Mouse (Mus musculus) stomach, postnatal 0 days (tissue): ENCODE results near the gene Fgfr2.

Experiments used
- CTCF ChIP-seq: IDR thresholded peaks from 2 replicates; pipeline ENCODE4 v1.5.1; 2016; ENCODE audit warnings: antibody characterized with exemption, low read depth, mild to moderate bottlenecking, moderate library complexity
- EP300 ChIP-seq: optimal IDR thresholded peaks from 2 replicates; pipeline ENCODE3; 2016; ENCODE audit warnings: antibody characterized with exemption

DNA sequence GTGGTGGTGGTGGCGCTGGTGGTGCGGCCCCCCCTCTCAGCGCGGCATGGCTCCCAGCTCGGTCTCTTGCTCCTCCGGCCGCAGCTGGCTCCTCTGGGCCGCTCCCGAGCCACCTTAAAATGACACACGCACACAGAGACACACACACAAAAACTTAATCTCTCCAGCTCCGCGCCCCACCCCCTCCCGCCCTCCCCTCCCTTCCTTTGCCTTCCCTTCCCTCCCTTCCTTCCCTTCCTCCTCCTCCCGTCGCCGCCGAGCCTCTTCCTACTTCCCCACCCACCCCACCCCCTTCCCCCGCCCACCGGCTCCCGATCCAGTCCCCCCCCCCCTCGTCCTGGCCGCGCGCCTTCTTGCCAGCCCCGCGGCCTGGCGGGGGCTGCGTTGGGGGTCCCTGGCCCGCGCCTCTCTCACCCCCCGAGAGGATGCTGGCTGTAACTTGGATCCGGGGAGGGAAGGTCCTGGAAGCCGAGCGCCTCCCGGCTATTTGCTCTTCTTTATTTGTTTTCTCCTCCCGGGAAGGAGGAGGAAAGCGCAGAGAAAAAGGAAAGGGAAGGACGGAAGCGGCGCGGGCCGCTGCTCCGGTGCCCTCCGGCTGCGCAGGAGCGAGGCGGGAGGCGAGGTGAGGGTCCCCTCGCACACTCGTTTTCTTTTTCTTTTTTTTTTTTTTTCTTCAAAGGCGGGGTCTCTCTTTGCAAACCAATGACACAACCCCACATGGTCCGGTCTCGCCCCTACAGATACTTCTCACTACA, at the start of gene Fgfr2:
- no peak for TF ChIP-seq CTCF
- TF ChIP-seq EP300, result no peak
